Mouse (Mus musculus): ENCODE measurements around the gene Siglecf.
"Not testable (repeated sequence)": the region's sequence is repeated elsewhere in the genome, so short reads cannot be mapped to it uniquely, and the experiment has no call there.

The Siglecf gene

GRCm38 (mm10) chr7:43351154-43351553 is at the start of gene Siglecf:
Gene Siglecf, plus strand, starts transcription at chr7:43351341.
- DNase-seq (ENCODE audit: low read depth, low spot score), result no peak

DNA sequence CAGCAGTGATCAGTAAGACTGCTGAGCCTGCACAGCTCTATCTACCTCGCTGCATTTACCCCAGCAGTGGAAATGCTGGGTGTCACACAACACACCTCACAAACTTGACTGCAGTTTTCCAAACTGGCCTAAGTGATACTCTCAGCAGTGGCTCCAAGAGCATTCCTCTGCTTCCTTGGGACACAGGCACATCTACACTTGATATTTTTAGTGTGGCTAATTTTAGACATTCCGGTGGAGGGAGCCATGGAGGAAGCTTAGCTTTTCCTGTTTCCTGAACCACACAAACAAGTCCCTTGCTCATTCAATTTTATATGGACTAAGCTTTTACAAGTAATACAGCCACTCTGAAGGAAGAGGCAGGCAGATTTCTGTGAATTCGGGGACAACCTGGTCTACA is 45.9 kb upstream of the Siglecf start:
- no peak for DNase-seq (ENCODE audit: low read depth, low spot score)

DNA sequence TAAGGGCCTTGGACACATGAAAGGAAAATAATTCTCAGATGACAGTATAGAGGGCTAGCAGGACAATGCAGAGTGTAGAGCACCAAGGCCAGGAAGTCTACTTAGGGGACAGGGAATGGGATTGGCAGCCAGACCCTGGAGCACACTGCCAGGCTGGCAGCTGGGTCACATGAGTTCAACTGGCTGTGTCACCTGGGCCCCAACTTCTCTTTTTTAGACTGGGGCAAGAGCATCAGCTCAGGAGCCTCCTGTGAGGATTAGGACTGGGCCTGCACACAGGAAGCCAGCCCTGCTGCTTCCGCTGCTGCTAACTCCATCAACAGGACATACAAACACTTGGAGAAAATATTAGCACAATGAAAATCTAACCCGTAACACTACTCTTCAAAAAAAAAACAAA is 42.1 kb upstream of the Siglecf start:
- no peak for DNase-seq (ENCODE audit: low read depth, low spot score)

DNA sequence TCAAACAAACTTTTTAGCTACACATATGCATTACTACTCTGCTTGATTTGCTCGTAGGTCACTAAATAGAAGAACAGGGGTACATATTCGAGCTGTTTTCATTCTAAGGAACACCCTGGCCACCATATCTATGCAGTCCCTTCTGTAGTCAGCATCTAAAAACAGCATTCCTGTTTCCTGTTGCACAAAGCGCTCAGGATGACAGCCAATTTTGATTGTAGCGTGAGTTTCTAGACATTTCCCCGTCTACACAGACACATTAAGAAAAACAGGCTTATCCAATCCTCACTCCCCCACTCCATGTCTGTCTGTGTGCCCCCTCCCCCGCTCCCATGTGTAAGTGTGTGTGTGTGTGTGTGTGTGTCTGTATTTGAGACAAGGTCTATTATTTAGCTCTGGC is 39.5 kb upstream of the Siglecf start:
- no peak for DNase-seq (ENCODE audit: low read depth, low spot score)

DNA sequence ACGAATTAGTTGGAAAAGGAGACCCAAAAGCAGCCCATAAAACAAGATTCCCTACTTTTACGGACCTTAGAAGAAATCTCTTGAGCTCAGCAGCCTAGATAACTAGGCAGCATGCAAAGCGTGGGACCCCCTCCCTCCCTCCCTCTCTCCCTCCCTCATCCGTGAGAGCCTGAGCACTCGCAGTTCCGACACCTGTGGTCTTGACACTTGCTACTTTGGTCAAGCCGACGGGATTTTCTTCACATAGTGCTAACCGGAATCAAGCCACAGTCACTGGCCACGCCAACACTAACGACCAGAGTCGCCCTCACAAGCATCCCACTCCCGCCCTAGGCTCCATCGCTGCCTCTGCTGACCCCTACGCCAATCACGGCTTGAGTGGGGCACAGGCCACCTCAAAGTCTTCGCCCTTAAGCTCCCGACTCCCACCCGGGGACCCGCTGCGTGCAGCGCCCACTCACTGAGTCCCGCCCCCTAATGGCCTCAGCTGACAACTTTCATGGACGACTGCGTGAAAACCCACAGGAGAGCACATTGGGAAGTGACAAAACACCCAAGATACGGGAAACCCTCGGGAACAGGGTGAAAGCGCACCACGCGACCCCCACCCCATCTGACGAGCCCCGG is 38.6 kb upstream of the Siglecf start:
- peak; percentile 17 for DNase-seq (ENCODE audit: low read depth, low spot score)

DNA sequence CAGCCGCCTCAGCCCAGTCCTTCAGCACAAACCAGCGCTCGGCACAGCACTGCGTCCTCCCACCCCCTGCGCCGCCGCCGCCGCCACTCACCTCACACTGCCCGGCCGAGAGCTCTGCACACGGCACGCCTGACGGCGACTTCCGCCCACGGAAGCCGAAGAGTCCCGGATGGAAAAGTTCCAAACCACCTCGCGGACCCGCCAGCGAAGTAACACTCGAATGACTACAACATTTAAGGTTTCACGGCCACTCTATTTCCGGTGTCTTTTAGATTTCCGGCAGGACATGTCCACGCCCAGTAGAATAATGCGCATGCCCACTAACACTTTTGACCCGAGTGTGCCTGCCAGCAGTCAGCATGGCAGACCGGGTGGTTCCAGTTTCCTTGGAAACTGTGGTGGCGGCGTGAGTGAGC is 38.1 kb upstream of the Siglecf start, which contains the start of gene Zfp715:
Gene Zfp715 (minus strand): TSS at position 282 of the 416 bp plus-strand sequence.
- DNase-seq (ENCODE audit: low read depth, low spot score), result peak; percentile 94

DNA sequence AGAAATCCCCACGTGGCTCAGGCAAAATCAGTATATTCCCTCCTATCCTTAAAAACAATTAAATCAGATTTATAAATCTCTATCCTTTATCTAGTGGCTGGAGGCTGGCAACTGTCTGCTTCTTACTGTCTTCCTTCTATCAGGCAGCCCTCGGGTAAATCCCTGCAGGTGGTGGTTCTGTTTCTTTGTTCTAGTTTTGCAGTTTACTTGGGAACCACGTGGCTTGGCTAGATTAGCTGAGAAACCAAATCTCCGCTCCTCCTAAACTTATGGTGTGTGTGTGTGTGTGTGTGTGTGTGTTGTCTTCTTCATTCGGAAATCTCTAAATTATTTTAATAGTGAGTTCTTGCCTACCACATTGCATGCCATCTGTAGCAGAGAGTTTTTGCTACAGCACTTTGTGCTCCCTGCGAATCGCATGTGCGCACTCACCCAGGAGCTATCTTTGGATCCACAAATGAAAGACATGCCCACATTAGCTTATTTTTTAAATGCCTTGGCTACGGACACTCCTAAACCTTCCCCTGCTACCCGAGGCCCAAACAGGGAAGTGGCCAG is 24.8 kb upstream of the Siglecf start:
- DNase-seq (ENCODE audit: low read depth, low spot score), result no peak

- no peak for DNase-seq (ENCODE audit: low read depth, low spot score)
These were observed 23.0 kb upstream of the Siglecf start for GRCm38 (mm10) chr7:43328101-43328500.

DNA sequence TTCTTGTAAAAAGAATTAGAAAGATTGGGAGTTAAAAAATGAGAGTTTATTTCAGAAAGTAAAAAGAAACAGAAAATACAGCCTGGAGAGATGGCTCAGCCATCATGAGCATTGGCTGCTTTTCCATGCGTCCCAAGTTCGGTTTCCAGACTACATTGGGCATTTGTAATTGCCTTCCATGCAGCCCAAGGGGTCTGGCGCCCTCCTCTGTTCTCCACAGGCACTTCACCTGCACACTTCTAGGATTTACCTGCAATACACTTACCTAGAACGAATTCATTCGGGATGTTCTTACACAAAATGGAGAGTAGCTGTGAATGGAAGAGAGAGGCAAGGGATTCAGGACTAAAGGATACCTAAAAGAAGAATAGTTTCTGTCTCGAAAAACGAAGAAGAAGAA is 17.9 kb upstream of the Siglecf start:
- DNase-seq (ENCODE audit: low read depth, low spot score), result no peak

- no peak for DNase-seq (ENCODE audit: low read depth, low spot score)
These were observed 17.2 kb upstream of the Siglecf start for GRCm38 (mm10) chr7:43333899-43334298.

GRCm38 (mm10) chr7:43340771-43341170 is 10.4 kb upstream of the Siglecf start:
- DNase-seq (ENCODE audit: low read depth, low spot score), result no peak

DNA sequence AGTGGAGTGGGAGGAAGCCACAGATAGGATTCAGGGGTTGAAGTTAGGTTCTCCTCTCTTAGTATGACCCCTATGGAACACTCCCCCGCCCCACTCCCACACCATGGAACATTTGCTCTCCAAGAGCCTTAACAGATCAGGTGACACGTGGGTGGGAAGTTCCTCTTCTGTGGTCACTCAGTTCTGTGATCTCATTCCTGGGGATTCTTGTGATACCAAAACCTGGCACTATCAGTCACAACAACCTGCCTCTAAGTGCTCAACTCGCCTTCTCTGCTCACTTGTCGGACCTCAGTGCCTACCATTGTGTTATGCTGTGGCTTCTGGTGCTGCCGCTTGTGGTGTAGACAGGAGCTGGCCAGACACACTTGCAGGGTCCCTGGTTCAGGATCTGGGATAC is 8.0 kb upstream of the Siglecf start:
- no peak for DNase-seq (ENCODE audit: low read depth, low spot score)

DNA sequence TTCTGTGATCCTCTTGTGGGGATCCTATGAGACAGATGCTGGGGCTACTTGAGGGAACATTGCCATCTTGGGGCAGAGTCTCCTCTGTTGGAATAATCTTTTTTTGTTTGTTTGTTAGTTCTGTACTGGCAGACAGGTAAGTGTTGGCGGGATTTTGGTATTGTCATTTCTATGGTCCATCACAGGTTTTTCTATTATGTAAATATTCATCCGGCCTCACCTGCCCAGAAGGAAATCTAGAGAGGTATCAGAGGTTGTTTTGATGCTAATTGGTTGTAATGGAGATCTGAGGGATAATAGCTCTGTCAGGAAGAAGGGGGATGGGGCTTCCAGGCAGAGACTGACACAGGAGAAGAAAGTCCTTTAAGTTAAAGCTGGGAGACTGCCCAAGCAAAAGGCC is 7.1 kb upstream of the Siglecf start:
- no peak for DNase-seq (ENCODE audit: low read depth, low spot score)

DNA sequence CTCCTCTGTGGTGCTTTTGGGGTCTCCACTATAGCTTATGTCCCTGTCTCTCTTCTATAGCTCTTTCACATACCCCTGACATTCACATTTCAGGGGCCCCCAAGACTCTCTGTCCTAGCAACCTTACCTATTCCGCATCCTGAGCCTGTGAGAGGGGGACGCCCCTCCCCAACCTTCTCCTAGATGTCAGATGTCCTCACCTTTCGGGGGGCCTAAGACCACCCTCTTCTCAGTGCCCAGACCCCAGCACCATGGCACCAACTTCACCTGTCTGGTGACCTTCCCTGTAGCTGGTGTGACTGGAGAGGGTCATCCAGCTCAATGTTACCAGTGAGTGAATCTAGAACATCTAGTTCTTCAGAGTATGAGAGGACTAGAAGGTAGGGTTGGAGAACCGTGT is 6.7 kb upstream of the Siglecf start:
- no peak for DNase-seq (ENCODE audit: low read depth, low spot score)

- no peak for DNase-seq (ENCODE audit: low read depth, low spot score)
These were observed 5.0 kb upstream of the Siglecf start for GRCm38 (mm10) chr7:43346148-43346547.

DNA sequence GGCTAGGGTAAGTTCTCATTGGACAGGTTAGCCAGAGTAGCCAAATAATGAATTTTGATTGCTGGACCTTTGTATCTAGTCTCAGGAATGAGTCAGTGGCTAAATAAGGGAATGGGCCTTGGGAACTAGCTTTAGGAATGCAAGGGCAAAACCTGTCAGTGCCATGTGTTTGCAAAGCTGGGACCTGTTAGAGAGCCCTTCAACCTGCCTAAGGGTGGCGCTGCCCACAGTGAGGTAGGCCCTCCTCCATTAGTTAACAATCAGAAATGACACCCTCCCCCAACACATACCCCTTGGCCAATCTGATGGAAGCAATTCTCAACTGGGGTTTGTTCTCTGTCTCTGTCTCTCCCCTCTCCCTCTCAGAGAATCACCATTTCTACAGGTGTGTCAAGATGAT is 4.6 kb upstream of the Siglecf start:
- DNase-seq (ENCODE audit: low read depth, low spot score), result no peak

- not testable (repeated sequence) for DNase-seq (ENCODE audit: low read depth, low spot score)
These were observed 1.5 kb upstream of the Siglecf start for GRCm38 (mm10) chr7:43349623-43350022.

DNA sequence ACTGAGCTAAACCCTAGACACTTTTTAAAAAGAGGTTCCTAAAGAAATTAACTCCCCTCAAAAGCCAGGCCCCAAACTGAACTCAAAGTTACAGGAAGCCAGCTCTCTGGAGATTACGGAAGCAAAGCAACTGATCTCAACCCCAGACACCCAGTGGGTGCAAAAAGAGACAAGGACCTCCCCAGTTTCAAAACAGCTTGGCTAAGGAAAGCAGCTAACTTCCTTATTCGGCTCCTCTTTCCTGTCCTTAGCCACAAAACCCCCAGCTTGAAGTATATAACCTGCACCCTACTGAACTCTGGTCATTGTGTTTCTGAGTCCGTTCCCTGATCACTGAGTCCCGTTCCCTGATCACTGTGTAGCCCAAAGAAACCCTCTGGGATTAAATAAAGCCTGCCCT is 2.0 kb downstream of the Siglecf start:
- DNase-seq (ENCODE audit: low read depth, low spot score), result no peak

DNA sequence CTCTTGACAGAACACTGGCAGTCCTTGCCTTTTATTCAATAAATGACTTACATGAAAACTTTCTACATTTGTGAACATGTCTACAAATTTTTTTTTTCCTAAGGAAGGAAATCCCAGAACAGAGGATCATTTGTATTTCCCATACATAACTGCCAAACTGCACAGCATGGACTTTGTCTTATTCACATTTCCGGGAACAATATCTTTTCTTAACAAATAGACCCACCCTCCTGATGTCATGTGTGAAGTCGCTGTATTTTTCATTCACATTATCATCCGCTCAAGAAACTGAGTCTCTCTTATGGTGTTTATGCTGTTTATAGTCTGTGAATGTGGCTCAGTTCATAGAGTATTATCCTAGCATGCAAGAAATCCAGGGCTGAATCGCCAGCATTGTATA is 2.6 kb downstream of the Siglecf start:
- no peak for DNase-seq (ENCODE audit: low read depth, low spot score)

GRCm38 (mm10) chr7:43354893-43355835 is 4.0 kb downstream of the Siglecf start:
- peak; percentile 22 for DNase-seq (ENCODE audit: low read depth, low spot score)

DNA sequence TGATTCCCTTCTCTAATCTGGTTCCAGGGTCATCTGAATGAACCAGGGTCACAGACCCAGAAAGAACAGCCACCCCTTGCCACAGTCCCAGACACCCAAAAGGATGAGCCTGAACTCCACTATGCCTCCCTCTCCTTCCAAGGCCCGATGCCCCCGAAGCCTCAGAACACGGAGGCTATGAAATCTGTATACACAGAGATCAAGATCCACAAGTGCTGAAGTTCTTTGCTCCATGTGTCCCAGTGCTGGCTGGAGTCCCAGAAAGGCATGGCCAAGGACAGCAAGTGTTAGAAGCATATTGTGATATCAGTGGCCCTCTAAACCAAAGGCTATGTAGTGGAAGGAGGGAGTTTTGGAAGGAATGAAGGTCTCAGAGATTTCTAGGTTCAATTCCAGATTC is 7.4 kb downstream of the Siglecf start:
- no peak for DNase-seq (ENCODE audit: low read depth, low spot score)

DNA sequence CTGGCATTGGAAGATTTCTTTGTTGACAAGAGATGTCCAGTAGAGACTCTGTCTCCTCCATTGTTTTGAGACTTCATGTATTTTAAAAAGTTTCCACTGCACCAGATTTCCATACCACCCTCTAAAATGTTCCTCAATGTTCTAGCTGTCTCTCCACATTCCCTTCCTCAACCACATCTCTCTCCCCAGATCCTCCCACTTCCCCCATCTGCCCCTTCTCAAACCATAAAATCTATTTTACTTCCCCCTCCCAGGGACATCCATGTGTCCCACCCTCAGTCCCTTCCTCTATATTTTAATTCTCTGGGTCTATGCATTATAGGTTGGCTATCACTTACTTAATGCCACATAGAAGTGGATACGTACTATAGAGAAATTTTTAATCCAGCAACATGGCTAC is 10.3 kb downstream of the Siglecf start:
- no peak for DNase-seq (ENCODE audit: low read depth, low spot score)

- DNase-seq (ENCODE audit: low read depth, low spot score), result no peak
These were observed 10.9 kb downstream of the Siglecf start for GRCm38 (mm10) chr7:43362021-43362420.
